Mouse (Mus musculus) telencephalon, adult 2 months (tissue): ENCODE measurements around the gene Pld5.
A peak's percentile ranks its signal among the peaks of the same experiment; 100 is the strongest.

Source experiments
- DNase-seq: peaks from one replicate; pipeline ENCODE4 v3.0.0-alpha.2; 2011; ENCODE audit warnings: low read depth, low spot score

The Pld5 gene

DNA sequence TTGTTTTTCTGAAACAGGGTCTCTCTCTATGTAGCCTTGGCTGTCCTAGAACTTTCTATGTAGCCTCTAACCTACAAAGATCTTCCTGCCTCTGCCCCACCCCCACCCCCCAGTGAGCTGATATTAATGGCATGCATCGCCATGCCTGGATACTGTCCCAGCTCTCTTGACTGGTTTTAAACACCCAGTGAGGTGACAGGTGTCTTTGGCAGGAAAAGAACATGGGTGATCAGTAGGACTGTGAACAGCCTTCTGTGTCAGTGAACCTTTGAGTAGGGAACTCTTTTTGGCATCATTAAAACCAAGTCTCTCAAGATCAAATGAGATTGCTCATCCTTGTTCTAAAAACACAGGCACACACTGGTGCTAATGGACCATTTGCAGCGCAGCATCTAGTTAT lies 313.3 kb downstream of the Pld5 start:
- no peak for DNase-seq

DNA sequence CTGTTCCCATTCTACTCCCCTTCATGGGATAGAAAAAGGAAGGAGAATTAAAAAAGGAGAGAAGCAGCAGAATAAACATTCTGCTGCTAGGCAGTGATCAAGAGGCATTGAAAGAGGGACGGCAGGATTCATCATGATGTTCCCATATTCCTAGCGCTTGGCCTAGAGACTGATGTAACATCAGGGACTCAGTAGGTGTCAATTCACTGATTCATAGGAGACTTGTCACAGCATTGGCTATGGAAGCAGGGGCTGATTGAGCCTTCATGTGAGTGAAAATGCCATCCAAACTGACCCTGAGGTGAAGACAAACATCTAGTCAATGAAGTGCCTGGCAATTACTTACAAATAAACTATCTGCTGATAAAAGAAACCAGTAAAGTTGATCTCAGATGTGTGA lies 324.3 kb downstream of the Pld5 start:
- no peak for DNase-seq

DNA sequence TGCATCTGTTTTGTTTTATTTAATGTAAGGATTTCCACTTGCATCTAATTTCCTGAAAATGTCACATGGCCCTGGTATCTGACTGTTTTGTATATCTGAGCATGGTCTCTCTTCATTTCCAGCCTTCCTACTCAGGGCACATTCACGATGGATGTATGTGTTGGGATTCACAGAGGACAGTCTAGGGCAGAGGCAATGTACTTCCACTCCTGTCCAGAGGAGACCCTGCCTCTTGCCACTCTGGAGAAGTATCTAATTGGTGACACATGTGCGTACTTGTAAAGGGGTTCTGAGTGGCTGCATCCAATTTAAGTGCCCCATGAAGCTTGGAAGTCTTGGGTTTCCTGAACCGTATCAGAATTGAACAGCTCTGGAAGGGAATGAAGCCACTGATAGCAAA lies 324.7 kb downstream of the Pld5 start:
- DNase-seq = no peak

DNA sequence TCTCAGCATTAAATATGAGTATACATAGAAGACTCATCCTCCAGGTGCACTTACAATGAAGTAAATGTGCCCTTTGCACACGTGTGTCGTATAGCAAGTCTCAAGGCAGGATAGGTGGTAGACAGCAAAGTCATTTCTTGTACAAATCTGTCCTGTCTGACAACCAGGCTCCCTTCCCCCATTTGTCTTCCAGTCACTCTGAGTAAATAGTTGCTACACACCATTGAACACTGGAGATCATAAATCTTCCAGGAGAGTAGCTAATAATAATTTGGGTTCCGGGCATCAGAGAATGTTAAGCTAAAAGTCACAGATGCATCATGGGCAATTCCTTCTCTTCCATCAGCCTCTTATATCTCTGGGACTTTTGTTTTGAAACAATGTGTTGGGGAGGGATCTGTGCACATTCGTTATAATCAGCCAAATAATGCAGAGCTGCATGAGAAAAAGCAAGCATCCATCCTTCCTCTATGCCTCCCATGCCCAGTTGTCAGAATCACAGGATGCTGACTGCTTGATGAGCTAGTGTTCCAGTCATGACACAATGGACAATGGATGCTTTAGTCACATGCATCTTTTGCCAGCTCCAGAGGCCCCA lies 328.3 kb downstream of the Pld5 start:
- peak; percentile 17 for DNase-seq

DNA sequence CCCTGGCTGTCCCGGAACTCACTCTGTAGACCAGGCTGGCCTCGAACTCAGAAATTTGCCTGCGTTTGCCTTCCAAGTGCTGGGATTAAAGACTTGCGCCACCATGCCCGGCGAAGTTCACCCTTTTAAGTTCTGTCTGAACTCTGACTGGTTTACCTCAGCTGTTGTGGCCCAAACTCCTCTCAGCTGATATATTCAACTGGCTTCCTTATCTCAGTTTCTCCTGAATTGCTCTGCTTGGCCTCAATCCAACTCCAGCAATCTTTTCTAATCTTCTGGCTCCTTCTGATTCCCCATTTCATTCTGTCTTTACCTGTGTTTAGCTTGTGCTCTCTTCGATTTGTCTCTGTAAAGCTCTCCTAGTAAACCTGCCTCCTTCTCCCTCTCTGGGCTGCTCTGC lies 331.9 kb downstream of the Pld5 start:
- no peak for DNase-seq

DNA sequence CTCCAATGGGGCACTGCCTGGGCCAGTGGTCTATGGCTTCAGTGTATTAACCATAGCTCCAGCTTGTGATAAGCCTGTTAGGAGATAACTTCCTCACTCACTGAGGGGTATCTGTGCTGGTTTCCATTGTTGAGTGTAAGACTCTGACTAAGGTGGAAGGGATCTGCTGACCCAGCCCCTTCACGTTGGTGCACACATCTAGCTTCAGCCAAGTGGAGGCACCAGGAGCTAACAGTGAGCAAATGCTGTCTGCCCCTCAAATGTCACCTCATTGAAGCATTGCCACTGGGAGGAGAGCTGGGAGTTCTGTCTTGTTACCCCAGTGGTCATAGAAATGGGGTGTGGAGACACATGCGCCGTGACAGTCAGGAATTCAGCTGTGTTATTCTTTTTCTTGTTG lies 336.4 kb downstream of the Pld5 start:
- no peak for DNase-seq

DNA sequence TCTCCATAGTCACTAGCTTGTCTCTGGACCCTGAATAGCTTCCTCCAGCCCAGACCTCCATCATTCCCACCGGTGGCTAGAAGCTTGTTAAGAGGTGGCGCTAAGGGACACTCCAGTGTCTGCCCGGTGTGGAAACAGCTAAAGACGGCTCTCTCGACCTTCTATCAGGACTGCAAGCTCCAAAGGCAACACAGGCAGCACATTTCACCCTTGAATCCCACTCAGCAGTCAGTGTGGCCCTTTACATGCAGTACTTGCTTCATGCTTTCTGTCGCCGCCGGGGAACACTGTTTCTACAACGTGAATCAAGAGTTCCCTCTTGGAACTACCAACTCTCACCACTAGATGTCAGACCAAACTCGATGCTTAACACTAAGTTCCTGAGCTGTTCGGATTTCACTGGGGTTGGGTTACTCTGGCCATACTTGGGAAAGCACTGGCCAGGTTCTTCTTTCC lies 338.8 kb downstream of the Pld5 start:
- peak; percentile 77 for DNase-seq

DNA sequence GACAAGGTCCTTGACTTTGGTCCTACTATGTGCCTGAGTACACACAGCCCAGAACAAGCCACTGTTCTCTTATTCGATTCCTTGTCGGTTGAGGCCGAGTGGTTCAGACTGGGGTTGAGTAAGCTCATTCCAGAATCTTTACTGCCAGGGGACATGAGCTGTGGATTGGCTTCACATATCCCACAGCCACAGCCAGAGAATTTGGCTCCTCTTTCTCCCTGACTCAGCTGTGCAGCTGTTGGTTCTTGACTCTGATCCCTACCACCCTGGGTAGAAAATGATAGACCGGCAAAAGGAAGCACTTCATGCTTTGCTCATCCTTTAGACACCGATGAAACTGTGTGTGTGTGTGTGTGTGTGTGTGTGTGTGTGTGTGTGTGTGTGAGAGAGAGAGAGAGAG lies 343.7 kb downstream of the Pld5 start:
- no peak for DNase-seq

DNA sequence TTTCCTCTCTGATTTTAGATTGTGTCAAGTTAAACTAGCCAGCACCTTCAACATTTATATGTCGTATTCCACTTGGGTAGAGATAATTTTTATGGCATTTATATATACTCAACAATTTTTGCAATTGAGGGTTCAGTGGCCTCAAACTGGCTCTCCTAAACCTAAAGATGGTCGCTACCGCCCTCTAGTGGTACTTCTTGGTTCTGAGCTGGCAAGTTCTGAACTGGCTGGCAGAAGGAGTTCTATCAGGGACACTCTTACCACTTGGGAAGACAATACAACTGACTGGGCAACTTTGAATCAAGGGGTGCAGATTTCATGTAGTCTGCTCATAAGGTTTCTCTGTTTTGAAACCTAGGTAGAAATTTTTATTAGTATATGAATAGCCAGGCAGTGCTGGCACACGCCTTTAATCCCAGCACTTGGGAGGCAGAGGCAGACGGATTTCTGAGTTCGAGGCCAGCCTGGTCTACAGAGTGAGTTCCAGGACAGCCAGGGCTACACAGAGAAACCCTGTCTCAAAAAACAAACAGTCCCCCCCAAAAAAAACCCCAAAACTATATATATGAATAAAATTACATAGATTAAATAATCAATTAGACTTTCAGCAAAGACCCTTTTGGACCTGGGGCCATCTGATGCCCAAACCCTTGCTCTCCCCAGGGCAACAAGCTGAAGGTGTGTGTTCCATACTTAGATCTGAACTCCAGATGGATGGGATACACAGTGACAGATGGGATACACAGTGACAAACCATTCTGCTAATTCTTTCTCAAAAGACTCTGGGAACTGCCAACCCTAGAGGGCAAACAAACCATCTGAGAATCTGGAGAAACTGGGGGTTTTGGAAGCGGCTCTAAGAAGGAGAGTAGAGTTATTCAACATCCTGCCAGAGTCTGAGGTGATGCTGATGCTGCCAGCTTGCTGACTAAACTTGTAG lies 351.0 kb downstream of the Pld5 start:
- peak; percentile 35 for DNase-seq

DNA sequence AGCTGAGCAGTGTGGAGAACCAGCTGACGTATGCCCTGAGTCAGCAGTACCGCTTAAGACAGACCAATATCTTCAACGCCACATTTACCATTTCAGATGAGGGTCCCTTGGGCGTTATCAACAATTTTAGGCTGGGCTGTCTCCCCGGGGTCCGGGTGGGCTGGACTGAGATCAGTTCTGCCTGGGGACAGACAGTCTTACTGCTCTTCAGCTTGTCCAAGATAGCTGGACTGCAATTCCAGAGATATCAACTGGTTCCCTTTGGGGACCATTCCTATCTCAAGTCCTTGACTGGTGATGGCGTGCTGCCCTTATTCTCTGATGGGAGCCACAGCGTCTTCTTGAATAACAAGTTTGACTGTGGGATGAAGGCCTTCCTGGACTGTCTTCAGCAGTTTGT lies 354.0 kb downstream of the Pld5 start:
- no peak for DNase-seq

DNA sequence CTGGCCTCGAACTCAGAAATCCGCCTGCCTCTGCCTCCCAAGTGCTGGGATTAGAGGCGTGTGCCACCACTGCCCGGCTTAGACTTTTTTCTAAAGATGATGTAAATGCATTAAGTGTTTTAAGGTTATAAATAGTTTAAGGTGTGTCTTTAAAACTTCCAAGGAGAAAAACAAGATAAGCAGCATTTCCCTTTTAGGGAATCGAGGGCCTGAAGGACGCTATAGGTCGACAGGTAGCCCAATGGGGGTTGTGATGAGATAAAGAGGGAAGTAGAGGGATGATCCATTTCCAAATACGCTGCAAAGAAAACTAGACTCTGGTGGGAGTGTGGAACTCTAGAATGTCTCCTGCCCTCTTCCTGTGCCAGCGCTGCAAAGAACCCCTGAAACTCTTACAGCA lies 355.1 kb downstream of the Pld5 start, which contains the start of gene Gm38100:
TSS of gene Gm38100 (plus strand) at position 301 of the 400 bp plus-strand sequence.
- no peak for DNase-seq

DNA sequence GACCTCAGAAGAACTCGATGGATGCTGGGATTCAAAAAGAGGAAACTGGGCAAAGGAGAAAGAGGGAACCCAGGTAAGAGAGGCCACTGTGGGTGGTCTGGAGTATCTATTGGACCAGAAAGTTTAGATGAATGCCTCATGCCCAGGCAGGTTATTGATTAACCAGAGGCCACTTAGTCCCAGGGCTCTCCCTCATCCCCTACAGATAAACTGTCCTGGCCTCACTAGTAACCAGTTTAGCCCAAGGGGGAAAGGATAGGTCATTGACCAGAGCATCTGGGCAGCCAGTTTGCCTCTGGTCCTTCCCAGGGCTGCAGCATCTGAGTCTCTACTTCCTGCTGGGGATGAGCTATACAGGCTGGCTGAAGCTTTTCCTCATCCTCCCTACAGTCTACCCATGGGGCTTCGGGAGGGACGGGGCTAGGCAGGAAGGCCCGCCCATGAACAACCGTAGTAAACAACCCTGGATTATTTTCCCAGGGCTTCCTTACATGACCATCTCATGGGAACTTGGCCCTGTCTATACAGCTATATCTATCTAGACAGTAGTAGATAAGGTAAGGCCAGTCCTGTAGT lies 361.3 kb downstream of the Pld5 start:
- no peak for DNase-seq
